Mouse (Mus musculus) CH12F3 (cell line): Measurements from ENCODE around the gene Rgs8.

Experiments used
- in situ Hi-C: fragments of 300-500 bp; cut with MboI; formaldehyde crosslinking; loops from 2 replicates; pipeline ENCODE4 v1.14.3; 2020; ENCODE audit warnings: low sequenced_read_pairs

Gene Rgs8

GRCm38 (mm10) chr1:153740775-153741400 is 88.1 kb downstream of the Rgs8 start:
- in situ Hi-C loops, result no loop called here

- in situ Hi-C loops, result no loop called here
Observed at GRCm38 (mm10) chr1:153741551-153742316, 88.9 kb downstream of the Rgs8 start.

GRCm38 (mm10) chr1:153742374-153743155 is 89.7 kb downstream of the Rgs8 start:
- in situ Hi-C loops, result no loop called here

GRCm38 (mm10) chr1:153746119-153746670 is 93.4 kb downstream of the Rgs8 start:
- in situ Hi-C loops, result loop anchor here (5.0 kb wide), 1 partner anchor 189 kb away; no protein-coding TSS in a partner anchor

GRCm38 (mm10) chr1:153746728-153747127 is 93.9 kb downstream of the Rgs8 start:
- in situ Hi-C loops, result loop anchor here (5.0 kb wide), 1 partner anchor 189 kb away; no protein-coding TSS in a partner anchor

- in situ Hi-C loops, result loop anchor here (5.0 kb wide), 1 partner anchor 191 kb away; no protein-coding TSS in a partner anchor
Observed at GRCm38 (mm10) chr1:153747861-153748530, 95.2 kb downstream of the Rgs8 start.

- in situ Hi-C loops, result loop anchor here (5.0 kb wide), 1 partner anchor 191 kb away; no protein-coding TSS in a partner anchor
Observed at GRCm38 (mm10) chr1:153748549-153748948, 95.7 kb downstream of the Rgs8 start.

GRCm38 (mm10) chr1:153749211-153749801 is 96.5 kb downstream of the Rgs8 start, which contains the start of gene Rnasel:
Gene Rnasel, plus strand, starts transcription at chr1:153749426.
- in situ Hi-C loops, result loop anchor here (5.0 kb wide), 1 partner anchor 192 kb away; no protein-coding TSS in a partner anchor
